Mouse (Mus musculus): ENCODE data around the gene Ephb2.

DNA sequence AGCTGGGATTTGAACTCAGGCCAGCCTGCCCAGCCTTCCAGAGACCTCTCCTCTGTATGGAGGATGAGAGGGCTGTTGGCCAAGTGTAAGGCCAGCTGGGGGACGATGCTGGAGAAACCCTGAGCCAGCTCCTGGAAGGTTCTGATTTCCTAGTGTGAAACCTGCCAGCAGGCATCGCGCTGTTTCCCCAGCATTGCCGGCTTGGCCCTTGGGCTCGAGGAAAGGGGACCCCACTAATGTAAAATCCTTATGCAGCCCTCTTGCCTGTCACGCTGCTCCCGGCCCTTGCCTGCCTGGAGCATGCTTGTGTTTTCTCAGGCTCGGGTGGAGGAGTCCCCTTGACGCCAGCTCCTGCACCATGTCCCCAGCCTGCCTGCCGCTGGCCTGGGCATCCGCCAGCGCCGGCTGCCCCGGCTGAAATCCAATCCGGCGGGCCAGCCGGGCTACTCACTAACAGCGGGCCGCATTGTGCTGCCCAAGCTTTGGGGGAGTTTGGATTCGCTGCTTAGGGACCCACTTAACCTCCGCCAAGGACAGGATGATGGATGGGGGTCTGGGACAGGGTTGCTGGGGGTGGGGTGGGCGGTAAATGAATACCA is 52.1 kb downstream of the Ephb2 start:
- TF ChIP-seq TCF3 (IDR thresholded peaks at IDR 0.05; ENCODE audit: insufficient read length, low read depth) (no peak), USF1 (IDR thresholded peaks at IDR 0.05; ENCODE audit: low read depth) (no peak), POLR2AphosphoS2 (IDR thresholded peaks at IDR 0.05; ENCODE audit: insufficient read length, low read depth) (no peak), POLR2A (IDR thresholded peaks at IDR 0.05; ENCODE audit: insufficient read length, low read depth) (no peak), CEBPB (IDR thresholded peaks at IDR 0.05; ENCODE audit: insufficient read depth, poor library complexity, severe bottlenecking) (no peak), MYOD1 (IDR thresholded peaks at IDR 0.05; ENCODE audit: control insufficient read depth in 1 of 3, insufficient read length in 2 of 3, low read depth in 2 of 3) (no peak)

Measured in myocyte (in vitro differentiated cells).